Mouse (Mus musculus) C2C12 (cell line): ENCODE measurements around the gene Glcci1.

ENCODE experiments used
- CTCF ChIP-seq: IDR thresholded peaks from one replicate; pipeline ENCODE4 v1.5.1; 2011; ENCODE audit not compliant: control insufficient read depth, insufficient read depth, insufficient read length
- FOSL1 ChIP-seq: IDR thresholded peaks from one replicate; pipeline ENCODE4 v1.8.0; 2011; ENCODE audit warnings: mild to moderate bottlenecking, low read length; ENCODE audit not compliant: poor library complexity, insufficient read depth, severe bottlenecking
- USF1 ChIP-seq: IDR thresholded peaks from one replicate; pipeline ENCODE4 v1.6.1; 2011; ENCODE audit warnings: low read depth, mild to moderate bottlenecking, control low read depth, moderate library complexity

- TF ChIP-seq USF1 (no peak), CTCF (no peak), FOSL1 (no peak)
Observed at GRCm38 (mm10) chr6:8498961-8499360, 10.4 kb upstream of the Glcci1 start.
